Mouse (Mus musculus) heart, embryonic 12.5 days (tissue): ENCODE results near the gene Esr2. TPM values are rescaled to one million over a fixed set of nuclear protein-coding genes. Genes with fewer than 3 reads are reported as not detected.
"Not testable (repeated sequence)": the region's sequence is repeated elsewhere in the genome, so short reads cannot be mapped to it uniquely, and the experiment has no call there.

Experiments
- ATAC-seq: fragments of 200-750 bp; cut with Nextera tagmentation; 2 replicates; pipeline ENCODE4 v1.8.0; 2017; ENCODE audit warnings: moderate TSS enrichment, moderate library complexity; ENCODE audit not compliant: insufficient number of reproducible peaks, low FRiP score
- H3K27ac ChIP-seq: fragments of 300-500 bp; sonication (generic); 2 replicates; pipeline ENCODE4 v1.5.1; 2016; ENCODE audit warnings: mild to moderate bottlenecking, moderate library complexity; ENCODE audit not compliant: poor library complexity, severe bottlenecking
- H3K27me3 ChIP-seq: fragments of 300-500 bp; sonication (generic); replicated peaks from 2 replicates; pipeline ENCODE4 v1.6.1; 2016; ENCODE audit warnings: mild to moderate bottlenecking, moderate library complexity
- H3K36me3 ChIP-seq: fragments of 300-500 bp; sonication (generic); 2 replicates; pipeline ENCODE4 v1.6.1; 2016; ENCODE audit warnings: mild to moderate bottlenecking, moderate library complexity
- H3K4me1 ChIP-seq: fragments of 300-500 bp; sonication (generic); replicated peaks from 2 replicates; pipeline ENCODE4 v1.6.1; 2016; ENCODE audit warnings: mild to moderate bottlenecking
- H3K4me2 ChIP-seq: fragments of 300-500 bp; sonication (generic); 2 replicates; pipeline ENCODE4 v1.6.1; 2016; ENCODE audit warnings: mild to moderate bottlenecking, moderate library complexity
- H3K4me3 ChIP-seq: fragments of 300-500 bp; sonication (generic); 2 replicates; pipeline ENCODE4 v1.5.1; 2016; ENCODE audit warnings: mild to moderate bottlenecking
- H3K9ac ChIP-seq: fragments of 300-500 bp; sonication (generic); 2 replicates; pipeline ENCODE4 v1.6.1; 2016; ENCODE audit warnings: mild to moderate bottlenecking, moderate library complexity
- H3K9me3 ChIP-seq: fragments of 300-500 bp; sonication (generic); replicated peaks from 2 replicates; pipeline ENCODE4 v1.6.1; 2016; ENCODE audit warnings: mild to moderate bottlenecking, moderate library complexity
- WGBS: fragments of 180-500 bp; shearing (Covaris S2); methylation state at CpG from one replicate; pipeline ENCODE4 v1.1.7; 2016; 5-methylcytosine and 5-hydroxymethylcytosine counted together
- polyA plus RNA-seq: library from polyadenylated mRNA; unstranded; fragments of >200 nt; fragmentation: Nextera tagmentation; extraction: Ambion mirVana; gene quantifications from 2 replicates; pipeline ENCODE4 v1.2.1, GENCODE M21; 2016

The Esr2 gene
- polyA plus RNA-seq, 1 experiment from 2014 or later = 0.36 TPM

DNA sequence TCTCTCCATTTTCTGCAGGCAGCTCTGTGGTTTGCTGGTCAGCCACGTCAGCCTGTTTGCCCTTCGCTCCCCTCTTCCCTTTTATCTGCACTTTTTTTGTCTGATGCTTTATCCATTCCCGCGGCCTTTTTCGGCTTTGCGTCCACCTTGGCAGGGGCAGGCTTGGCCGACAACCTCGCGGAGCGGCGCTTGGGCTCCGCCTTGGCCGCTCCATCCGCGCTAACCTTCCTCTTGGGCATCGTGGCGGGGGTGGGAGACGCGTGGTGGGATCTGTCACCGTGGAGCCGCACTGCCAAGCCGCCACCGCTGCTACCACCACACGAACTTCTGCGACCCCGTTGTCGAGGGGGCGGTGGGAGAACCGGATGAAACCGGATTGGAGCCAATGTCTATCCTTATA lies 24.7 kb downstream of the Esr2 start:
- H3K9ac ChIP-seq = peak overlapping the region; percentile 41; the same call in 1 of the 2 replicates
- H3K4me2 ChIP-seq = peak overlapping the region; percentile 74
- H3K9me3 ChIP-seq, H3K27ac ChIP-seq, H3K27me3 ChIP-seq, H3K36me3 ChIP-seq, ATAC-seq: not testable (repeated sequence)
- WGBS = 7% methylated on average over 30 of the region's 30 CpGs
- peak overlapping the region; percentile 45 for H3K4me3 ChIP-seq
- peaks cover 11% of the 10 kb centered on the region for H3K4me1 ChIP-seq

GRCm38 (mm10) chr12:76136701-76137100 lies 40.4 kb downstream of the Esr2 start:
- 45% methylated on average over 6 of the region's 6 CpGs for WGBS
- Histone ChIP-seq H3K36me3 (no peaks in the 10 kb centered on the region), H3K9ac (no peak overlapping the region), H3K27ac (no peak overlapping the region), H3K27me3 (no peaks in the 10 kb centered on the region), H3K4me2 (no peak overlapping the region), H3K4me1 (peaks cover 7% of the 10 kb centered on the region; the same call in 1 of the 2 replicates), H3K4me3 (no peak overlapping the region), H3K9me3 (no peaks in the 10 kb centered on the region)
- ATAC-seq = no peak

- H3K27me3 ChIP-seq, H3K27ac ChIP-seq, H3K4me2 ChIP-seq, H3K9ac ChIP-seq, H3K36me3 ChIP-seq, ATAC-seq, H3K4me3 ChIP-seq, H3K9me3 ChIP-seq, H3K4me1 ChIP-seq: not testable (repeated sequence)
- 80% methylated on average over 9 of the region's 9 CpGs for WGBS
Observed at GRCm38 (mm10) chr12:76133081-76133480, 44.0 kb downstream of the Esr2 start.

GRCm38 (mm10) chr12:76132591-76132990 lies 44.5 kb downstream of the Esr2 start:
- no peaks in the 10 kb centered on the region for H3K9me3 ChIP-seq
- H3K4me2 ChIP-seq = no peak overlapping the region
- no peak for ATAC-seq
- 49% methylated on average over 4 of the region's 4 CpGs for WGBS
- H3K27ac ChIP-seq = no peak overlapping the region
- H3K27me3 ChIP-seq = no peaks in the 10 kb centered on the region
- peaks cover 10% of the 10 kb centered on the region; the same call in 1 of the 2 replicates for H3K4me1 ChIP-seq
- no peaks in the 10 kb centered on the region for H3K36me3 ChIP-seq
- no peak overlapping the region for H3K9ac ChIP-seq
- H3K4me3 ChIP-seq = no peak overlapping the region

GRCm38 (mm10) chr12:76130891-76131290 lies 46.2 kb downstream of the Esr2 start:
- no peak overlapping the region for H3K9ac ChIP-seq
- 81% methylated on average over 6 of the region's 6 CpGs for WGBS
- peaks cover 13% of the 10 kb centered on the region; the same call in 1 of the 2 replicates for H3K4me1 ChIP-seq
- no peaks in the 10 kb centered on the region for H3K27me3 ChIP-seq
- H3K36me3 ChIP-seq = no peaks in the 10 kb centered on the region
- no peak overlapping the region for H3K4me2 ChIP-seq
- no peak overlapping the region for H3K27ac ChIP-seq
- H3K9me3 ChIP-seq = no peaks in the 10 kb centered on the region
- no peak for ATAC-seq
- no peak overlapping the region for H3K4me3 ChIP-seq

DNA sequence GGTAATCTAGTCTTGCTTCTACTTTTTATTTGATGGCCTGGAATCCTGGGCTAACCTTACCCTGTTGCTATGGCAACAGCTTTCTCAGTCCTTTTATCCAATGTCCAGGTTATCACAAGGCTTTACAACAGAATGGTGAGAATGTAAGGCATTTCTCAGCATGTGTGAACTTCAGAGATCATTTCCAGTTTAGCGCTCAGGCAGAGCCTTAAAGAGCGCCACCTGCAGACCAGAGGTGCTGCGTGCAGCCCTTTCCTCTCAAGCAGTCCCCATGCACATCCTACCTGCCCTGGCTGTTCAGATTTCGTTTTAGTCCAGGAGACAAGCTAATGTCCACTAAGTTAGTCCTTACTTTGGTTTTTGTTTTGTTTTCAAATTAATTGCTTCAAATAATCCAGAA lies 46.8 kb downstream of the Esr2 start:
- H3K9ac ChIP-seq = no peak overlapping the region
- no peak for ATAC-seq
- H3K4me1 ChIP-seq = peaks cover 11% of the 10 kb centered on the region; the same call in 1 of the 2 replicates
- no peaks in the 10 kb centered on the region for H3K27me3 ChIP-seq
- no peaks in the 10 kb centered on the region for H3K36me3 ChIP-seq
- H3K4me3 ChIP-seq = no peak overlapping the region
- H3K27ac ChIP-seq = no peak overlapping the region
- WGBS = 21% methylated on average over 4 of the region's 4 CpGs
- H3K4me2 ChIP-seq = no peak overlapping the region
- no peaks in the 10 kb centered on the region for H3K9me3 ChIP-seq

- Histone ChIP-seq H3K27me3 (no peaks in the 10 kb centered on the region), H3K9ac (no peak overlapping the region), H3K36me3 (no peaks in the 10 kb centered on the region), H3K4me3 (no peak overlapping the region), H3K27ac (no peak overlapping the region), H3K9me3 (no peaks in the 10 kb centered on the region), H3K4me1 (peaks cover 6% of the 10 kb centered on the region; the same call in 1 of the 2 replicates), H3K4me2 (no peak overlapping the region)
- ATAC-seq = no peak
- WGBS = 83% methylated on average over 10 of the region's 10 CpGs
Observed at GRCm38 (mm10) chr12:76128831-76129230, 48.2 kb downstream of the Esr2 start.

- Histone ChIP-seq H3K4me2 (no peak overlapping the region), H3K9me3 (no peaks in the 10 kb centered on the region), H3K4me1 (peaks cover 6% of the 10 kb centered on the region; the same call in 1 of the 2 replicates), H3K4me3 (no peak overlapping the region), H3K9ac (no peak overlapping the region), H3K36me3 (no peaks in the 10 kb centered on the region), H3K27ac (no peak overlapping the region), H3K27me3 (no peaks in the 10 kb centered on the region)
- no peak for ATAC-seq
- 41% methylated on average over 3 of the region's 3 CpGs for WGBS
Observed at GRCm38 (mm10) chr12:76128306-76128705, 48.8 kb downstream of the Esr2 start.

DNA sequence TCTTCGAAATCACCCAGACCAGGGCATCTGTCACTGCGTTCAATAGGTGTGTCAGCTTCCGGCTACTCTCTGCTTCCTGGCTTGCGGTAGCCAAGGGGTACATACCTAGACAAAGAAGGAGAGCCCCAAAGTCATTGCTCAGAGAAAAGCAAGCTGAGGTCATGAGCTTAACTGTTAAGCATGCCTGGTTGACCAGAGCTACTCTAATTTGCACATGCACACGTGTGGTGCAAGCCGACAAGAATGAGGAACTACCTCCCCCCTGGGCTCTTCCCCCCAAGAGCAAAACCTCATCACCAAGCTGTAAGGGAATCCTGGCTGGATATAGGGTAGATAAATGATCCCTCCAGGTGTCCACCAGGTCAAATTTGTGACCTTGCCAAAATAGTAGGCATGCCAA lies 53.8 kb downstream of the Esr2 start:
- ATAC-seq = no peak
- no peak overlapping the region for H3K4me2 ChIP-seq
- 0 out of 2 replicates have a peak, but pooled peaks cover 4% of the 10 kb centered on the region for H3K9me3 ChIP-seq
- WGBS = 84% methylated on average over 6 of the region's 6 CpGs
- no peak overlapping the region for H3K4me3 ChIP-seq
- no peaks in the 10 kb centered on the region for H3K36me3 ChIP-seq
- no peak overlapping the region for H3K27ac ChIP-seq
- peaks cover 8% of the 10 kb centered on the region for H3K4me1 ChIP-seq
- no peaks in the 10 kb centered on the region for H3K27me3 ChIP-seq
- H3K9ac ChIP-seq = no peak overlapping the region

- H3K36me3 ChIP-seq = no peaks in the 10 kb centered on the region
- WGBS = 36% methylated on average over 4 of the region's 4 CpGs
- H3K4me3 ChIP-seq = no peak overlapping the region
- 0 out of 2 replicates have a peak, but pooled peaks cover 4% of the 10 kb centered on the region for H3K9me3 ChIP-seq
- no peak overlapping the region for H3K4me2 ChIP-seq
- H3K9ac ChIP-seq = no peak overlapping the region
- peak overlapping the region; percentile 81 for H3K27ac ChIP-seq
- peaks cover 28% of the 10 kb centered on the region for H3K4me1 ChIP-seq
- 0 out of 2 replicates have a peak, but pooled peaks have one; percentile 73 for ATAC-seq
- no peaks in the 10 kb centered on the region for H3K27me3 ChIP-seq
Observed at GRCm38 (mm10) chr12:76117632-76118153, 59.4 kb downstream of the Esr2 start.

DNA sequence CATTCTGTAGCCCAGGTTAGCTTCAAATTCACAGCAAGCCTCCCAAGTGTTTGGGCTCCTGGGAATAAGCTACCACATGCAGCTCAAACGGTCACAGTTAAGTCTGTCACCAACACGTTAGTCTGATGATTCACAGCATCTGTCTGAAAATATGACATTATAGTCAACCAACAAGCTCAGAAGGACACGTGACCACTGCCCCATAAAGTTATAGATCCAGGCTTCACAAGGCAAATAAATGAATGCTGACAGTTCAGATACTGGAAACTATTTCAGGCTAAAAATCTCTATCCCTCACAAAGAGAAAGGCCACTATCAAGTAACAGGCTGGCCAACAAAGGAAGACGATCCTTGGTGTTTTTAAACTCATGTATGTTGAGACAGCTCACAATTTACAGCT lies 60.5 kb downstream of the Esr2 start:
- no peak for ATAC-seq
- peaks cover 28% of the 10 kb centered on the region for H3K4me1 ChIP-seq
- no peaks in the 10 kb centered on the region for H3K27me3 ChIP-seq
- peak overlapping the region; percentile 81; the same call in 1 of the 2 replicates for H3K27ac ChIP-seq
- H3K9me3 ChIP-seq = 0 out of 2 replicates have a peak, but pooled peaks cover 4% of the 10 kb centered on the region
- H3K4me3 ChIP-seq = no peak overlapping the region
- WGBS = 66% methylated on average over 4 of the region's 4 CpGs
- no peaks in the 10 kb centered on the region for H3K36me3 ChIP-seq
- H3K9ac ChIP-seq = no peak overlapping the region
- no peak overlapping the region for H3K4me2 ChIP-seq

- WGBS = 65% methylated on average over 3 of the region's 3 CpGs
- no peak overlapping the region for H3K4me2 ChIP-seq
- H3K4me1 ChIP-seq = peaks cover 10% of the 10 kb centered on the region
- H3K9ac ChIP-seq = no peak overlapping the region
- no peak for ATAC-seq
- H3K36me3 ChIP-seq = peaks cover 46% of the 10 kb centered on the region
- no peak overlapping the region for H3K4me3 ChIP-seq
- no peak overlapping the region for H3K27ac ChIP-seq
- no peaks in the 10 kb centered on the region for H3K9me3 ChIP-seq
- no peaks in the 10 kb centered on the region for H3K27me3 ChIP-seq
Observed at GRCm38 (mm10) chr12:76111046-76111445, 66.0 kb downstream of the Esr2 start.
